Mouse (Mus musculus) erythroblast, adult 5-6 weeks (primary cell): Measurements from ENCODE around the gene Pom121l2. TPM values are rescaled to one million over a fixed set of nuclear protein-coding genes. Genes with fewer than 3 reads are reported as not detected.

ENCODE experiments used
- ATAC-seq: replicated peaks from 2 replicates; pipeline ENCODE4 v1.8.0; 2016; ENCODE audit warnings: moderate number of reproducible peaks, mild to moderate bottlenecking, moderate TSS enrichment, inconsistent platforms; ENCODE audit not compliant: poor library complexity, low FRiP score, severe bottlenecking
- total RNA-seq, 2 experiments: library from RNA; stranded (forward) in 1 of 2; stranded (reverse) in 1 of 2; fragments of 150-400 nt in 1 of 2; fragments of 200-764, 138-1000 nt in 1 of 2; gene quantifications; 2 replicates each; pipeline versions ENCODE4 v1.2.3 to v1.2.4; 2015 to 2017; ENCODE audit warnings: low replicate concordance in 2 of 2

Gene Pom121l2
- total RNA-seq (2015; ENCODE audit: low replicate concordance) (not detected in 2 replicates), total RNA-seq (2017; ENCODE audit: low replicate concordance) (not detected in 2 replicates)

- ATAC-seq, result no peak
Observed at GRCm38 (mm10) chr13:21980981-21981802, at the start of gene Pom121l2. TSS of gene Pom121l2 (plus strand) at chr13:21981194.

- ATAC-seq, result no peak
Observed at GRCm38 (mm10) chr13:21931740-21932139, 49.3 kb upstream of the Pom121l2 start.

GRCm38 (mm10) chr13:21933626-21934548 lies 47.1 kb upstream of the Pom121l2 start:
- ATAC-seq, result no peak

GRCm38 (mm10) chr13:21934982-21935791 lies 45.8 kb upstream of the Pom121l2 start:
- no peak for ATAC-seq

- no peak for ATAC-seq
Observed at GRCm38 (mm10) chr13:21935833-21936232, 45.2 kb upstream of the Pom121l2 start.

GRCm38 (mm10) chr13:21936968-21937367 lies 44.0 kb upstream of the Pom121l2 start:
- ATAC-seq, result 0 out of 2 replicates have a peak, but pooled peaks have one; percentile 41

GRCm38 (mm10) chr13:21940213-21940612 lies 40.8 kb upstream of the Pom121l2 start:
- peak; percentile 75 for ATAC-seq

GRCm38 (mm10) chr13:21940811-21941321 lies 40.1 kb upstream of the Pom121l2 start:
- ATAC-seq, result no peak

- no peak for ATAC-seq
Observed at GRCm38 (mm10) chr13:21943644-21944043, 37.4 kb upstream of the Pom121l2 start.

- ATAC-seq, result no peak
Observed at GRCm38 (mm10) chr13:21944592-21944925, 36.4 kb upstream of the Pom121l2 start.

- ATAC-seq, result peak; percentile 50; the same call in 1 of the 2 replicates
Observed at GRCm38 (mm10) chr13:21944926-21945740, 35.9 kb upstream of the Pom121l2 start, which contains the start of gene Zfp184. TSS of gene Zfp184 (plus strand) at chr13:21945094.

GRCm38 (mm10) chr13:21969269-21969668 lies 11.7 kb upstream of the Pom121l2 start:
- no peak for ATAC-seq

- no peak for ATAC-seq
Observed at GRCm38 (mm10) chr13:21969816-21970215, 11.2 kb upstream of the Pom121l2 start.

GRCm38 (mm10) chr13:21971641-21972040 lies 9.4 kb upstream of the Pom121l2 start:
- ATAC-seq, result no peak

- ATAC-seq, result peak; percentile 95
Observed at GRCm38 (mm10) chr13:21974221-21974725, 6.7 kb upstream of the Pom121l2 start.

- peak; percentile 63 for ATAC-seq
Observed at GRCm38 (mm10) chr13:21974726-21975473, 6.1 kb upstream of the Pom121l2 start.

- ATAC-seq, result no peak
Observed at GRCm38 (mm10) chr13:21981803-21982193, 804 bp downstream of the Pom121l2 start.

GRCm38 (mm10) chr13:21984486-21984885 lies 3.5 kb downstream of the Pom121l2 start:
- ATAC-seq, result no peak
